Mouse (Mus musculus) layer of hippocampus, adult 9-11 months (tissue): Measurements from ENCODE around the gene Wsb2.
"Not testable (repeated sequence)": the region's sequence is repeated elsewhere in the genome, so short reads cannot be mapped to it uniquely, and the experiment has no call there.

ENCODE experiments used
- DNase-seq: peaks from one replicate; pipeline ENCODE4 v3.0.0; 2022

Gene Wsb2

DNA sequence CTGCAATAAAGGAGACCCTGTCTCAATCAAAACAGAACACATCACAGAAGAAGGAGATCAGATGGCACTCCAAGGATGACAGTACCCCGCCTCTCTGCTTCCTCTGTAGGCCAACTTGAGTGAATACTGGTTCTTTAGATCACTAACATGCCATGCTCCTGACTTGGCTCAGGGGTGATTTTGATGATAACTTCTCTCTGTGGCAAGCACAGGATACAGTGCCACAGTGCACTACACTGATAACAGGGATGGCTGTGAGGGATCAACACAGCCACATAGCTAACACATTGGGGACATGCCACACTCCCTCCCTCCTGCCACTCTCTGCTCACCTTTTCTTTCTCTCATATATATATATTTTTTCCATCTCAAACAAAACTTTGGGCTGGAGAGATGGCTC, 33.8 kb downstream of the Wsb2 start:
- no peak for DNase-seq

DNA sequence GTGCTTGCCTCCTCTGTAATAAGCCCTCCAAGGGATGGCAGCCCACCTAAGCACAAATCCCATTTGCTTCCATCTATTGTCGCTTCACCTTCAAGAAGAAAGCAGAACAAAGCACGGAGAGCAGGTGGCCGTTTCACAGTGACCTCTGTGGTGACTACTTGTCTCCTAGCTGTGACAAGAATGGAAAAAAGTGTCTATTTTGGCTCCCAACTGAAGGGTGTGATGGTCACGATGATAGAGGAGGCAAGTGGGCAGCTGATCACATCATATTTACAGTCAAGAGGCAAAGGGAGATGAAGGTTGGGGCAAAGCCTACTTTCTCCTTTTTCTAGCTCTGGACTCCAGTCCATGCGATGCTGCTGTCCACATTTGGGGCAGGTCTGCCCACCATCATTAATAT, 38.7 kb downstream of the Wsb2 start:
- DNase-seq: no peak

DNA sequence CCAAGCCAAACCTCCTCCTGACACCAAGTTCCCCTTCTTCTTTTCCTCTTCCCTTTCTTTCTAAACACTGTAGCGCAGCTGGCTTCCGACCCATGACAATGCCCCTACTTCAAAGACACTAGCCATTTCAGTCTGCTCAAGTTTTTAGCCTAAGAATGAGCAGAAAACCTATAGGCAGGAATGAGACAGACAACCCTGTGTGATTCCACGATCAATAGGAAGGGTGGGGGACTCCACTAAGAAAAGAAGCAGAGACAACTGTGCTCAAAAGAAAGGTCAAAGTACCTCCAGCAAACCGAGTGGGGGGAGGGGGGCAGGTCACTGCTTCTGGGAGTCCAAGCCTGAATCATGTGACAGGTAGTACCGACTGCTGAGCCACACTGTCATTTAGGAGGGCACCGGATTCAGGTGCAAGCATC, 39.5 kb downstream of the Wsb2 start:
- no peak for DNase-seq

DNA sequence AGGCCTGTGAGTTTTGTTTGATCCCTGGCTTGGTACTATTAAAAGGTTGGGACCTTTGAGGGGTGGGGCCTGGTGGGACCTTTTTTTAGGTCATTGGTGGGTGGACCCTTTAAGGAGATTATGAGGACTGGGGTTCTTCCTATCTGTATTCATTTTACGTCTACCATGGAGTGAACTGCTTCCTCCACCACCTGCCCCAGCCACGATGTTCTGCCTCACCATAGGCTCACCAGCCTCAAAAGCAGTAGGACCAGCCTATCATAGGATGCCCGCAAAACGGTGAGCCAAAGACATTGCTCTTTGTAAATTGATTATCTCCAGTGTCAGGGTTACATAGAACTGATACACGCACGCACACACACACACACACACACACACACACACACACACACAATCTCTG, 40.3 kb downstream of the Wsb2 start:
- DNase-seq: no peak

DNA sequence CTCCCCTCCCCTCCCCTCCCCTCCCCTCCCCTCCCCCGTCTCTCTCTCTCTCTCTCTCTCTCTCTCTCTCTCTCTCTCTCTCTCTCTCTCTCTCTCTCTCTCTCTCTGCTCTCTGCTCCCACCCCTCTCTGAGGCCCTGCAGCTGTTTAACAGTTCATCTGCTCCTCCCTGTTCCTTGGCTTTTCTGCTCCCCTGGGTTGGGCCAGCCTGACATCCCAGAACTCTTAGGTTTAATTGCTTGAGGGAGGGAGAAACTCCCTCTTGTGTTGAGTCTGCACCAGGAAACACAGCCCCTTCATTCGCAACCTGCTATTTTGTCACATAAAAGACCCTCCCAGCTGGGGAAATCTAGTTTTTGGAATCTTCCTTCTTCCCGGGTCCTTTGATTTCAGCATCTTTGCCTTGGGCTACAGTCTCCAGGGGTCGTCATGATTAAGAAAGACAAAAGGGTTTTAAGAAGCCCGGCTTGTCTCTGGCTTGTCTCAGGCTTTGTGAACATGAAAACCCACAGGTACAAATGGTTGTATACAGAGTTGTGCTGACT, 41.0 kb downstream of the Wsb2 start:
- no peak for DNase-seq

DNA sequence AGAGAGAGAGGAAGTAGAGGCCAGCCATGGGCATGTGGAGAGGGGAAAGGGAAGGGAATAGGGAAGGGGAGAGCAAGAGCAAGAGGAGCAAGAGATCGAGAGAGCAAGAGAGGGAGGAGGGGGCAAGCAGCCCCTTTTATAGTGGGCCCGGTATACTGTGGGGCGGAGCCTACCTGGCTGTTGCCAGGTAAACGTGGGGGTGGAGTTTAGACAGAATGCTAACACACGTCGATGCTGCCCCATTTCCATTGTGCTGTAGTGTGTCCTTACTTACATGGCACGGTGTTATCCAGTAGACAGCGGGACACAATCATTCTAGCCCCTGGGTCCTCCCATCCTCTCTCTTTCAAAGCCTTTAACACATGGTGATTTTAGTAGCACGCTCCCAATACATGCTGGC, 42.2 kb downstream of the Wsb2 start:
- no peak for DNase-seq

DNA sequence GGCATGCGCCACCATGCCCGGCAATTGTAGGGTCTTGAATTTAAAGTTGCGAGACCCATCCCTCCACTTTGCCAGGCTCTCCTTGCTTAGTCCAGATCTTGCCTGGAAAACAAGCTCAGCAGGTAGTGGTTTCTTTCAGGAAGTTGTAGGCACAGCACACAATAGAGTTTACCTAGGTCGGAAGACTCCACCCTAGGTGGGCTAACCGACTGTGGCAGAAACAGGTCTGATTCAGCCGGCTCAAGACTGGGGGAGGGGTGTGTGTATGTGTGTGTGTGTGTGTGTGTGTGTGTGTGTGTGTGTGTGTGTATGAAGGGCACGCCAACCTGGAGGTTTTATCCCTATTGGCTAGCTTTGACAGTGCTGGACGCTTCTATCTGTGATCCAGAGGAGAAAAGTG, 46.5 kb downstream of the Wsb2 start:
- DNase-seq: no peak

DNA sequence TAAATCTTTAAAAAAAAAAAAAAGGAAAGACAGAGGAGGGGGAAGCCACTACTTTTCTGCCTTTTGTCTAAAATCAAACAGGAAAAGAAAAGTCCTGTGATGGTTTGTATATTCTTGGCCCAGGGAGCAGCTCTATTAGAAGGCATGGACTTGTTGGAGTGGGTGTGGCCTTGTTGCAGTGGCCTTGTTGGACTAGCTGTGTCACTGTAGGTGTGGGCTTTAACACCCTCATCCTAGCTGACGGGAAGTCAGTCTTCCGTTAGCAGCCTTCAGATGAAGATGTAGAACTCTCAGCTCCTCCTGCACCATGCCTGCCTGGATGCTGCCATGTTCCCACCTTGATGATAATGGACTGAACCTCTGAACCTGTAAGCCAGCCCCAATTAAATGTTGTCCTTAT, 47.6 kb downstream of the Wsb2 start:
- not testable (repeated sequence) for DNase-seq

DNA sequence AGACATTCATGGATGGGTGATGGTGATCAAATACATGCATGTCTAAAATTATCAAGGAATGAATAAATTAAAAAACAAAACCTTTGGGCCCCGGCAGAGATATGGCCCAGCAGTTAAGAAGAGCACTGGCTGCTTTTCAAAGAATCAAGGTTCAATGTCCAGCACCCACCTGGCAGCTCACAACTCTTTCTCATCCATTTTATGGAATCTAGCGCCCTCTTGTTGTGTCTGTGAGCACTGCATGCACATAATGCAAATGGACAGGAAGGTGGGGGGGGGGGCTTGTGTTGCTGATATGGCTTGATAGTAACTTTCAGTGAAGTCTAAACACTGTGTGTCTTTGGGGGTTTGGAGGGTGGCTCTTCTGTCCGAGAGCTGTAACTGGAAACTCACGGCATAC, 51.1 kb downstream of the Wsb2 start:
- no peak for DNase-seq

DNA sequence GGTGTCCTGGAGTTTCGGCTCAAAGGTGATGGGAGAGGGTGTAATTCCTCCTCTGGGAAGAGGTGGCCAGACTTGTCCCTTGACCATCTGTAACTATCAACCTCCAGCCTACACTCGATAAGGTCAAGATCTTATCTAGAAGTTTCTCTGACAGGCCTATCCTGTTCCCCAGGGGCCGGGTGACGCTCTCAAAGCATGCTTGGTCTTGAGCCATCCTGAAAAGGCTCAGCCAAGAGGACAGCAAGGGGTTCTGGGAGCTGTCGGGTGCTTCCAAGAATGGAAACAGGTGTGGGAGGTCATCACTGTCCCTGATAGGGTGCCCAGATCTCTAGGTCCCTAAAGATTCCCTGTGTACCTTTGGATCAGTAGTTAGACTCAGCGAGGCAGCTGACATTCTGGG, 52.3 kb downstream of the Wsb2 start:
- DNase-seq: no peak

DNA sequence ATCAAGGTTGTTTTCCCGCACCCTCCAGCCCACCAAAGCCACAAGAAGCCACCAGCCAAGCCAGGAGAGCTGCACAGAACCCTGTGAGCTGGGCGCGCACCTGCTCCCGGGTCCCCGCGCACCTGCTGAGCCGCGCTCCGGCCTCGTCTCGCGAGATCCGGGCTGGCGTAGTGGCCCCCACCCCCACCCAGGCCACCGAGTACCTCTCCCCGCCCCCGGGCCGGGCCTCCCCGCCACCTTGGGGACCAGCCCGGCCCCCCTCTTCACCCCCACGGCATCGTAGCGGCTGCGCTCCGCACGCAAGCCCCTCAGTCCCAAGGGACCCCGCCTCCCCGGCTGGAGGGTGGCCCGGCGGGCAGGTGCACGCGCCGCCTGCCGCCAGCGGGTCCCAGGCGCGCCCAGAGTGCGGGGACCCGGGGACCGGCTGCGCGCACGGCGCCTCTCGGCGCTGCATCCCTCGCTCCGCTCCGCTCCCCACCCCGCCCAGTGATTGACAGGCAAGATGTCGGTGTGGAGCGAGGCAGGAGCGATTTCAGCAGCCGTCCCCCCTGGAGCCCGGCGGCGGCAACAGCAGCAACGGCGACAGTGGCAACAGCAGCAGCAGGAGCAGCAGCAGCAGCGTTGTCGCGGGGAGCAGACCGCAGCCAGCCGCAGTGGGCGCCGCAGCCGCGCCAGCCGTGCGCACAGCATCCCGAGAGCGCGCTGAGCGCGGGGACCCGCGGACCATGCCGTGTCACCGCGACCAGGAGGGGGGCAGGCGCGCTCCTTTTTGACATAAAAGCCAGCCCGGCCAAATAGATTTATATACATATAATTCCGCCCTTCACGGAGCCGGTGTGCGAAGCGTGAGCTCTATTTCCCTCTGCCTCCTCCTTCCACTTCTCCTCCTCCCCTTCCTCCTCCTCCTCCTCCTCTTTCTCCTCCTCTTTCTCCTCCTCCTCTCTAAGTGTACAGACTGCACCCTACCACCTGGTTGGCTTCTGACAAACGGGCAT, 56.7 kb downstream of the Wsb2 start, which contains the start of gene Ksr2:
TSS of gene Ksr2 (plus strand) at position 494 of the 995 bp plus-strand sequence.
- peak; percentile 72 for DNase-seq

DNA sequence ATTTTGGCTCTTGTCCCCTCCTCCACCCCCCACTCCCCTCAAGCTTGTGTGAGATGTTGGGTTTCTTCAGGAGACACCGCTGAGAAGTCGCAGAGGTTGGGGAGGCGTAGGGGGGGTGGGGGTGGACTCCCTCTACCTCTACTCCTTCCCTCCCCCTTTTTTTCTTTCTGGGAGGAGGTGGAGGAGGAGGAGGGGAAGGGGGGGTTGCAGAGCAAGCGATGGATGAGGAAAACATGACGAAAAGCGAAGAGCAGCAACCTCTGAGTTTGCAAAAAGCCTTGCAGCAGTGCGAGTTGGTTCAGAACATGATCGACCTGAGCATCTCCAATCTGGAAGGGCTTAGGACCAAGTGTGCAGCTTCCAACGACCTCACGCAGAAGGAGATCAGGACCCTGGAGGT, 57.5 kb downstream of the Wsb2 start:
- DNase-seq: no peak

DNA sequence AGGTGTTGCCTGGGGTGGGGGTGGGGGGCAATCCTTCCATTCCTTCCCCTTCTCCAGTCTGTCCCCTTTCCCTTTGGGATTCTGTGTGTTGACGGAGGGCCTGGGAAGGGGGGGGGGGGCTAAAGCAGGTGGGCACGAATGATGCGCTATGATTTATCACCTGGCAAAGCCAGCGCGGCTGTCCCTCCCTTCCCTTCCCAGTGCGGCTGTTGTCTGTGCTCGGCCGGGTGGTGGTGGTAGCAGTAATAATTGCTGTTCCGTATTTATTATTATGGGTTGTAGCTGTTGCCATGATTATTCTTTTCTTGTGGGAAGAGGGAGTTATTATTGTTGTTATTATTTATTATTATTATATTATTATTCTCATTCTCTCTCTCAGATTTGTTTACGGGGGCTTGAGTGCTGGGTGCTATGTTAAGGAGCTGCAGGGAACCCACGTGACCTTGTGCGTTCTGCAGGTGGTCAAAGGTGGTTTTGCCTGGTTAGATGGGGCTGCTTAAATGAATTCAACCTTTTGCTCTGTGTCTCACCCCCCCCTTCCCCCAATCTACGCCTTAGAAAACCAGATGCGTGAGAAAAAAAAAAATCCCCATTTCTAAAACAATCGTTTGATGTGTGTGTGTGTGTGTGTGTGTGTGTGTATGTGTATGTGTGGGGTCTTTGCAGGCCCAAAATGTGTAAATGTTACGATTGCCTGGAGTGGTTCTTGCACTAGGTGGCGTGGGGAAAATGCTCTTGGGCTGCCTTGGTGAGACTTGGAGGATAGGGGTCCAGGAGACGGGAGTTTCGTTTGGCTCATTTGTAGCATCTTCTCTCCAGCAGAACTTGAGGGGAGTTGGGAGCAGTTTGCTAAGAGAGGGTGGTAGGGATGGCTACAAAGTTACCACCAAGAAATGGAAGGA, 58.2 kb downstream of the Wsb2 start:
- no peak for DNase-seq

DNA sequence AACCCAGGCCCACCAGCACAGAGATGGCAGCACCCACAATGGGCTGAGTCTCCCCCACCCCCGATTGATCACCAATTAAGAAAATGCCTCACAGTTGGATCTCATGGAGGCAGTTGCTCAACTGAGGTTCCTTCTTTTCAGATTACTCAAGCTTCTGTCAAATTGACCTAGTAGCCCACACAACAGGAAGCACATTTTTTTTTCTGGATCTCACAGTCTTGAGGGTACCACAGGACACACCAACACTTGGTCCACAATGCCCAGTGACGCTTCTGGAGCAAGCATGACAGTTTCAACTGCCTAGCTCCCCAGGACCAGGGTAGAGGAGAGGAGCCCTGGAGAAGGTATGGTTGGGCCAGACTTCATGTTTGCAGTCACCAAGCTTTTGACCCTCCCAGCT, 60.3 kb downstream of the Wsb2 start:
- DNase-seq: no peak
